Mouse (Mus musculus): ENCODE data around the gene Nr4a1.

- TF ChIP-seq CTCF (IDR thresholded peaks at IDR 0.05; ENCODE audit: control insufficient read depth, insufficient read depth, low read length): no peak
- TF ChIP-seq POLR2A (IDR thresholded peaks at IDR 0.05; ENCODE audit: borderline replicate concordance, control insufficient read depth, low read depth, low read length): no peak
Measured at GRCm38 (mm10) chr15:101271513-101271912, 17.4 kb downstream of the Nr4a1 start.
